Mouse (Mus musculus): ENCODE data around the gene Il16. TPM values are rescaled to one million over a fixed set of nuclear protein-coding genes. Genes with fewer than 3 reads are reported as not detected.

Gene Il16
- total and polyA plus RNA-seq, 2 experiments = 1.5 to 4.1 TPM

- H3K27me3 ChIP-seq (ENCODE audit: control insufficient read depth, insufficient read depth, low read length) = no peaks in the 10 kb centered on the region
- WGBS = 80% methylated on average over 6 of the region's 6 CpGs
- no peak overlapping the region for H3K9ac ChIP-seq (ENCODE audit: low read depth, low read length)
- peaks cover 41% of the 10 kb centered on the region for H3K36me3 ChIP-seq (ENCODE audit: control insufficient read depth, insufficient read depth, low read length)
- no peaks in the 10 kb centered on the region for H3K79me2 ChIP-seq (ENCODE audit: control insufficient read depth, insufficient read depth, low read length)
- H3K27ac ChIP-seq (replicated peaks; ENCODE audit: insufficient read depth, low read depth, low read length) = no peak overlapping the region
- no peak overlapping the region for H3K4me3 ChIP-seq (ENCODE audit: insufficient read depth, low read depth, low read length)
- TF ChIP-seq CTCF (IDR thresholded peaks at IDR 0.05; ENCODE audit: low read depth, low read length) = no peak
- TF ChIP-seq POLR2A (IDR thresholded peaks at IDR 0.05; ENCODE audit: extremely low read depth, insufficient read depth, low read length) = no peak
- H3K4me1 ChIP-seq (ENCODE audit: control insufficient read depth, insufficient read depth, low read length) = peaks cover 1% of the 10 kb centered on the region
- DNase-seq (ENCODE audit: extremely low read depth, low read depth, low spot score) = no peak
Observed at GRCm38 (mm10) chr7:83643581-83643980, 101.9 kb downstream of the Il16 start.

- Histone ChIP-seq H3K36me3 (ENCODE audit: control insufficient read depth, insufficient read depth, low read length) (peaks cover 60% of the 10 kb centered on the region), H3K27ac (replicated peaks; ENCODE audit: insufficient read depth, low read depth, low read length) (no peak overlapping the region), H3K9ac (ENCODE audit: low read depth, low read length) (no peak overlapping the region), H3K27me3 (ENCODE audit: control insufficient read depth, insufficient read depth, low read length) (no peaks in the 10 kb centered on the region), H3K4me3 (ENCODE audit: insufficient read depth, low read depth, low read length) (no peak overlapping the region), H3K79me2 (ENCODE audit: control insufficient read depth, insufficient read depth, low read length) (no peaks in the 10 kb centered on the region), H3K4me1 (ENCODE audit: control insufficient read depth, insufficient read depth, low read length) (peaks cover 19% of the 10 kb centered on the region)
- TF ChIP-seq POLR2A (IDR thresholded peaks at IDR 0.05; ENCODE audit: extremely low read depth, insufficient read depth, low read length) (no peak), CTCF (IDR thresholded peaks at IDR 0.05; ENCODE audit: low read depth, low read length) (no peak)
- no peak for DNase-seq (ENCODE audit: extremely low read depth, low read depth, low spot score)
- WGBS = 95% methylated on average over 2 of the region's 2 CpGs
Observed at GRCm38 (mm10) chr7:83641163-83641562, 104.4 kb downstream of the Il16 start.

- H3K4me3 ChIP-seq (ENCODE audit: insufficient read depth, low read depth, low read length) = no peak overlapping the region
- H3K4me1 ChIP-seq (ENCODE audit: control insufficient read depth, insufficient read depth, low read length) = peaks cover 23% of the 10 kb centered on the region
- no peaks in the 10 kb centered on the region for H3K79me2 ChIP-seq (ENCODE audit: control insufficient read depth, insufficient read depth, low read length)
- no peak for DNase-seq (ENCODE audit: extremely low read depth, low read depth, low spot score)
- peaks cover 65% of the 10 kb centered on the region for H3K36me3 ChIP-seq (ENCODE audit: control insufficient read depth, insufficient read depth, low read length)
- H3K27ac ChIP-seq (replicated peaks; ENCODE audit: insufficient read depth, low read depth, low read length) = no peak overlapping the region
- H3K9ac ChIP-seq (ENCODE audit: low read depth, low read length) = no peak overlapping the region
- H3K27me3 ChIP-seq (ENCODE audit: control insufficient read depth, insufficient read depth, low read length) = no peaks in the 10 kb centered on the region
- 94% methylated on average over 5 of the region's 5 CpGs for WGBS
- no peak for TF ChIP-seq POLR2A (IDR thresholded peaks at IDR 0.05; ENCODE audit: extremely low read depth, insufficient read depth, low read length)
- TF ChIP-seq CTCF (IDR thresholded peaks at IDR 0.05; ENCODE audit: low read depth, low read length) = no peak
Observed at GRCm38 (mm10) chr7:83640581-83640980, 104.9 kb downstream of the Il16 start.

GRCm38 (mm10) chr7:83639084-83639483 is 106.4 kb downstream of the Il16 start:
- Histone ChIP-seq H3K36me3 (ENCODE audit: control insufficient read depth, insufficient read depth, low read length) (peaks cover 73% of the 10 kb centered on the region), H3K4me3 (ENCODE audit: insufficient read depth, low read depth, low read length) (no peak overlapping the region), H3K4me1 (ENCODE audit: control insufficient read depth, insufficient read depth, low read length) (peaks cover 30% of the 10 kb centered on the region), H3K79me2 (ENCODE audit: control insufficient read depth, insufficient read depth, low read length) (peaks cover 4% of the 10 kb centered on the region; the same call in 1 of the 2 replicates), H3K27me3 (ENCODE audit: control insufficient read depth, insufficient read depth, low read length) (no peaks in the 10 kb centered on the region), H3K27ac (replicated peaks; ENCODE audit: insufficient read depth, low read depth, low read length) (no peak overlapping the region), H3K9ac (ENCODE audit: low read depth, low read length) (no peak overlapping the region)
- no peak for DNase-seq (ENCODE audit: extremely low read depth, low read depth, low spot score)
- TF ChIP-seq POLR2A (IDR thresholded peaks at IDR 0.05; ENCODE audit: extremely low read depth, insufficient read depth, low read length) (no peak), CTCF (IDR thresholded peaks at IDR 0.05; ENCODE audit: low read depth, low read length) (no peak)
- 63% methylated on average over 3 of the region's 3 CpGs for WGBS

- Histone ChIP-seq H3K4me3 (ENCODE audit: insufficient read depth, low read depth, low read length) (no peak overlapping the region), H3K27me3 (ENCODE audit: control insufficient read depth, insufficient read depth, low read length) (no peaks in the 10 kb centered on the region), H3K4me1 (ENCODE audit: control insufficient read depth, insufficient read depth, low read length) (peaks cover 35% of the 10 kb centered on the region), H3K79me2 (ENCODE audit: control insufficient read depth, insufficient read depth, low read length) (peaks cover 4% of the 10 kb centered on the region; the same call in 1 of the 2 replicates), H3K9ac (ENCODE audit: low read depth, low read length) (peak overlapping the region; percentile 79), H3K36me3 (ENCODE audit: control insufficient read depth, insufficient read depth, low read length) (peaks cover 77% of the 10 kb centered on the region), H3K27ac (replicated peaks; ENCODE audit: insufficient read depth, low read depth, low read length) (peak overlapping the region; percentile 97)
- WGBS = 36% methylated on average over 8 of the region's 8 CpGs
- TF ChIP-seq POLR2A (IDR thresholded peaks at IDR 0.05; ENCODE audit: extremely low read depth, insufficient read depth, low read length) (0 out of 2 replicates have a peak, but pooled peaks have one; percentile 17), CTCF (IDR thresholded peaks at IDR 0.05; ENCODE audit: low read depth, low read length) (no peak)
- peak; percentile 97 for DNase-seq (ENCODE audit: extremely low read depth, low read depth, low spot score)
Observed at GRCm38 (mm10) chr7:83637781-83638583, 107.5 kb downstream of the Il16 start.

- Histone ChIP-seq H3K27ac (replicated peaks; ENCODE audit: insufficient read depth, low read depth, low read length) (peak overlapping the region; percentile 78; the same call in 1 of the 2 replicates), H3K27me3 (ENCODE audit: control insufficient read depth, insufficient read depth, low read length) (no peaks in the 10 kb centered on the region), H3K36me3 (ENCODE audit: control insufficient read depth, insufficient read depth, low read length) (peaks cover 62% of the 10 kb centered on the region), H3K79me2 (ENCODE audit: control insufficient read depth, insufficient read depth, low read length) (peaks cover 4% of the 10 kb centered on the region; the same call in 1 of the 2 replicates), H3K9ac (ENCODE audit: low read depth, low read length) (no peak overlapping the region), H3K4me3 (ENCODE audit: insufficient read depth, low read depth, low read length) (no peak overlapping the region), H3K4me1 (ENCODE audit: control insufficient read depth, insufficient read depth, low read length) (peaks cover 35% of the 10 kb centered on the region)
- TF ChIP-seq POLR2A (IDR thresholded peaks at IDR 0.05; ENCODE audit: extremely low read depth, insufficient read depth, low read length) = no peak
- no peak for TF ChIP-seq CTCF (IDR thresholded peaks at IDR 0.05; ENCODE audit: low read depth, low read length)
- 60% methylated on average over 8 of the region's 8 CpGs for WGBS
- peak; percentile 26 for DNase-seq (ENCODE audit: extremely low read depth, low read depth, low spot score)
Observed at GRCm38 (mm10) chr7:83636425-83636824, 109.1 kb downstream of the Il16 start.
